Mouse (Mus musculus) spleen, adult 12 weeks (tissue): ENCODE data around the gene Cacna1e.
A peak's percentile ranks its signal among the peaks of the same experiment; 100 is the strongest.

ENCODE experiments used
- DNase-seq: peaks from one replicate; pipeline ENCODE4 v3.0.0; 2022; ENCODE audit warnings: low spot score

Gene Cacna1e

GRCm38 (mm10) chr1:154839272-154839671, 45.0 kb downstream of the Cacna1e start:
- no peak for DNase-seq

GRCm38 (mm10) chr1:154836473-154836872, 47.8 kb downstream of the Cacna1e start:
- no peak for DNase-seq

GRCm38 (mm10) chr1:154832168-154832539, 52.1 kb downstream of the Cacna1e start:
- DNase-seq = no peak

GRCm38 (mm10) chr1:154831269-154832167, 52.8 kb downstream of the Cacna1e start:
- DNase-seq = no peak

- no peak for DNase-seq
Measured at GRCm38 (mm10) chr1:154830051-154830450, 54.2 kb downstream of the Cacna1e start.

- peak; percentile 12 for DNase-seq
Measured at GRCm38 (mm10) chr1:154823098-154823497, 61.2 kb downstream of the Cacna1e start.

- DNase-seq = no peak
Measured at GRCm38 (mm10) chr1:154820422-154820821, 63.9 kb downstream of the Cacna1e start.

- DNase-seq = no peak
Measured at GRCm38 (mm10) chr1:154819960-154820359, 64.3 kb downstream of the Cacna1e start.

- no peak for DNase-seq
Measured at GRCm38 (mm10) chr1:154818742-154819141, 65.6 kb downstream of the Cacna1e start.

GRCm38 (mm10) chr1:154816836-154817235, 67.5 kb downstream of the Cacna1e start:
- no peak for DNase-seq

- no peak for DNase-seq
Measured at GRCm38 (mm10) chr1:154816267-154816666, 68.0 kb downstream of the Cacna1e start.

- DNase-seq = no peak
Measured at GRCm38 (mm10) chr1:154805742-154806141, 78.6 kb downstream of the Cacna1e start.

GRCm38 (mm10) chr1:154805038-154805437, 79.3 kb downstream of the Cacna1e start:
- no peak for DNase-seq

GRCm38 (mm10) chr1:154802301-154802904, 81.9 kb downstream of the Cacna1e start:
- no peak for DNase-seq

GRCm38 (mm10) chr1:154799257-154799656, 85.0 kb downstream of the Cacna1e start:
- no peak for DNase-seq

- no peak for DNase-seq
Measured at GRCm38 (mm10) chr1:154798771-154799170, 85.5 kb downstream of the Cacna1e start.

- DNase-seq = no peak
Measured at GRCm38 (mm10) chr1:154796685-154797084, 87.6 kb downstream of the Cacna1e start.

- DNase-seq = no peak
Measured at GRCm38 (mm10) chr1:154794518-154794951, 89.8 kb downstream of the Cacna1e start.

- DNase-seq = no peak
Measured at GRCm38 (mm10) chr1:154791544-154792174, 92.6 kb downstream of the Cacna1e start.

GRCm38 (mm10) chr1:154788491-154788890, 95.8 kb downstream of the Cacna1e start:
- no peak for DNase-seq

GRCm38 (mm10) chr1:154788069-154788468, 96.2 kb downstream of the Cacna1e start:
- DNase-seq = peak; percentile 39

GRCm38 (mm10) chr1:154787418-154787817, 96.9 kb downstream of the Cacna1e start:
- DNase-seq = no peak

- DNase-seq = peak; percentile 46
Measured at GRCm38 (mm10) chr1:154786243-154786669, 98.0 kb downstream of the Cacna1e start.
